Mouse (Mus musculus): ENCODE data around the gene Nt5c2. TPM values are rescaled to one million over a fixed set of nuclear protein-coding genes. Genes with fewer than 3 reads are reported as not detected.

Nt5c2 gene
- 68.8 and 83.9 TPM in 2 replicates for polyA plus RNA-seq (2015; fragmentation: Nextera tagmentation; extraction: Ambion mirVana)

DNA sequence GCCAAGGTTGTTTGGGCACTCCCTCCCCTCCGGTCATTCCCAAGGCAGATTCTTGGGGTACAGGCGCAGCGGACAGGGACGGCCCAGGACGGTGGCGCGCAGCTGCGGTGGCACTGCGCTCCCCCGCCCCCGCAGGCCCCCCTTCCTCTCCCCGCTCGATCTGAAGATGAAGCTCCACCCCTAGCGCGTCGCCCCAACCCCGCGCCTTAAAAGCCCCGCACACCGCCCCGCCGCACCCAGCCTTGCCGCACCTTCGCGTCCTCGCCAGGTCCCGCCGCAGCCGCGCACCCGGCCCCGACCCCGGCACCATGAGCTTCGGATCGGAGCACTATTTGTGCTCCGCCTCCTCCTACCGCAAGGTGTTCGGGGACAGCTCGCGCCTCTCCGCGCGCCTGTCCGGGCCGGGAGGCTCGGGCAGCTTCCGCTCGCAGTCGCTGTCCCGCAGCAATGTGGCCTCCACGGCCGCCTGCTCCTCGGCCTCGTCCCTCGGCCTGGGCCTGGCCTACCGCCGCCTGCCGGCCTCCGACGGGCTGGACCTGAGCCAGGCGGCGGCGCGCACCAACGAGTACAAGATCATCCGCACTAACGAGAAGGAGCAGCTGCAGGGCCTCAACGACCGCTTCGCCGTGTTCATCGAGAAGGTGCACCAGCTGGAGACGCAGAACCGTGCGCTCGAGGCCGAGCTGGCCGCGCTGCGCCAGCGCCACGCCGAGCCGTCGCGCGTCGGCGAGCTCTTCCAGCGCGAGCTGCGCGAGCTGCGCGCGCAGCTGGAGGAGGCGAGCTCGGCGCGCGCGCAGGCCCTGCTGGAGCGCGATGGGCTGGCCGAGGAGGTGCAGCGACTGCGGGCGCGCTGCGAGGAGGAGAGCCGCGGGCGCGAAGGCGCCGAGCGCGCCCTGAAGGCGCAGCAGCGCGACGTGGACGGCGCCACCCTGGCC is at the start of gene Nt5c2, which contains the start of gene Ina:
Gene Nt5c2, minus strand, starts transcription at position 707 of the 935 bp plus-strand sequence.
Gene Ina, plus strand, starts transcription at position 252 of the 935 bp plus-strand sequence.
- peak within 1 kb of the TSS; percentile 78 for H3K4me2 ChIP-seq
- H3K9me3 ChIP-seq (replicated peaks): no peaks in the 10 kb centered on the region
- ATAC-seq: peak; percentile 87
- H3K36me3 ChIP-seq (ENCODE audit: poor library complexity, severe bottlenecking): no peaks in the 10 kb centered on the region
- H3K27ac ChIP-seq: peak within 1 kb of the TSS; percentile 92
- WGBS: under 1% methylated on average over 108 of the region's 124 CpGs
- peaks cover 17% of the 10 kb centered on the region for H3K4me1 ChIP-seq
- peak within 1 kb of the TSS; percentile 83 for H3K9ac ChIP-seq
- peaks cover 61% of the 10 kb centered on the region for H3K27me3 ChIP-seq
- H3K4me3 ChIP-seq: peak within 1 kb of the TSS; percentile 64

DNA sequence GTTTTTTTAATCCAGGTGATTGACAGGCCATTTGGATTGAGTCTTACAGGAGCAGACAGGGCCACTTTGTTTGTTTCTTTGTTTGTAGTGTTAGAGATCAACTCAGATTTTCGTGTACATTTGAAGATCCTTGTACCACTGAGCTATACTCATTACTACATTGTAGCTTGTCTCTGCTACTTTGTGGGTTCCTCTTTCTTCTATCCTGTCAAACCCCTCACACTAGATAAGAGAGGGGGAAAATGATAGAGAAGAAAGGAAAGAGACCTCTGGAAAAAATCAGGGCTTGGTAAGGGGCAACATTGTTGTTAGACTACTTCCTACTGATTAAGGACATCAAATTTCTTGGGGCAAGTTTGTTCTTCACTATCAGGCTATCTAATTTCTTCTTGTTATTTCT is 42.7 kb upstream of the Nt5c2 start:
- Histone ChIP-seq H3K9ac (no peak overlapping the region), H3K4me2 (no peak overlapping the region), H3K9me3 (replicated peaks) (no peaks in the 10 kb centered on the region), H3K4me1 (no peaks in the 10 kb centered on the region), H3K27me3 (no peaks in the 10 kb centered on the region), H3K4me3 (no peak overlapping the region), H3K27ac (no peak overlapping the region), H3K36me3 (ENCODE audit: poor library complexity, severe bottlenecking) (no peaks in the 10 kb centered on the region)
- WGBS: 74% methylated on average over 1 of the region's 1 CpGs
- no peak for ATAC-seq

DNA sequence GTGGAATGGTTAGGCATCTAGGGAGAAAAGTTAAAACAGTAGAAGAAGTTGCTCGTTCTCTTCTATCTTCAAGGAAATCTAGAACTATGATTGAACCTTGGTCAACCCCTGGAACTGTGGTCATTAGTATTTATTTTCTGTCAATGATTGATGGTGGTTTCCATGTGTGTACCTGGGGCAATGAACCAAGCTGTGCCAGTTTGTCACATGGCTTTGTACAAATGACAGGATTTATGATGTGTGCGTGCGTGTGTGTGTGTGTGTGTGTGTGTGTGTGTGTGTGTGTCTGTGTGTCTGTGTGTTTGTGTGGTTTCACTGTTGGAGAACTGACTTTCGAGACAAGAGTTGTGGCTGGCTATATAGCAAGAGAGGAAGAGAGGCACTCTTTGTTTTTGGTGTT is 38.5 kb upstream of the Nt5c2 start:
- H3K9ac ChIP-seq: no peak overlapping the region
- H3K9me3 ChIP-seq (replicated peaks): no peaks in the 10 kb centered on the region
- ATAC-seq: no peak
- H3K27ac ChIP-seq: no peak overlapping the region
- H3K36me3 ChIP-seq (ENCODE audit: poor library complexity, severe bottlenecking): no peaks in the 10 kb centered on the region
- peaks cover 17% of the 10 kb centered on the region for H3K4me1 ChIP-seq
- WGBS: 87% methylated on average over 4 of the region's 4 CpGs
- H3K27me3 ChIP-seq: no peaks in the 10 kb centered on the region
- no peak overlapping the region for H3K4me3 ChIP-seq
- H3K4me2 ChIP-seq: no peak overlapping the region

DNA sequence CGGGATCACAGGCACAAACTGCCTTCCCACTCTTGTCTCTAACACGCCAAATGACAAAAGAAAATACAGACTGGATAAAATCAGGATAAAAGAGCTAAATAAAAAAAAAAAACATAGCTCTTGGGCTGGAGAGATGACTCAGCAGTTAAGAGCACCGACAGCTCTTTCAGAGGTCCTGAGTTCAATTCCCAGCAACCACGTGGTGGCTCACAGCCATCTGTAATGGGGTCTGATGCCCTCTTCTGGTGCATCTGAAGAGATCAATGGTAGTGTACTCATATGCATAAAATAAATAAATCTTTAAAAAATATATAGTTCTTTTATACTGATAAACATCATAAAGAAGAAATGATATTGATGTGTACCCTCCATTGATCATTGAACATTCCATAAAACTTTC is 38.0 kb upstream of the Nt5c2 start:
- no peaks in the 10 kb centered on the region for H3K27me3 ChIP-seq
- 80% methylated on average over 4 of the region's 4 CpGs for WGBS
- no peak overlapping the region for H3K4me3 ChIP-seq
- no peak for ATAC-seq
- H3K27ac ChIP-seq: no peak overlapping the region
- H3K36me3 ChIP-seq (ENCODE audit: poor library complexity, severe bottlenecking): no peaks in the 10 kb centered on the region
- H3K4me1 ChIP-seq: peaks cover 20% of the 10 kb centered on the region
- H3K9ac ChIP-seq: no peak overlapping the region
- no peaks in the 10 kb centered on the region for H3K9me3 ChIP-seq (replicated peaks)
- no peak overlapping the region for H3K4me2 ChIP-seq

DNA sequence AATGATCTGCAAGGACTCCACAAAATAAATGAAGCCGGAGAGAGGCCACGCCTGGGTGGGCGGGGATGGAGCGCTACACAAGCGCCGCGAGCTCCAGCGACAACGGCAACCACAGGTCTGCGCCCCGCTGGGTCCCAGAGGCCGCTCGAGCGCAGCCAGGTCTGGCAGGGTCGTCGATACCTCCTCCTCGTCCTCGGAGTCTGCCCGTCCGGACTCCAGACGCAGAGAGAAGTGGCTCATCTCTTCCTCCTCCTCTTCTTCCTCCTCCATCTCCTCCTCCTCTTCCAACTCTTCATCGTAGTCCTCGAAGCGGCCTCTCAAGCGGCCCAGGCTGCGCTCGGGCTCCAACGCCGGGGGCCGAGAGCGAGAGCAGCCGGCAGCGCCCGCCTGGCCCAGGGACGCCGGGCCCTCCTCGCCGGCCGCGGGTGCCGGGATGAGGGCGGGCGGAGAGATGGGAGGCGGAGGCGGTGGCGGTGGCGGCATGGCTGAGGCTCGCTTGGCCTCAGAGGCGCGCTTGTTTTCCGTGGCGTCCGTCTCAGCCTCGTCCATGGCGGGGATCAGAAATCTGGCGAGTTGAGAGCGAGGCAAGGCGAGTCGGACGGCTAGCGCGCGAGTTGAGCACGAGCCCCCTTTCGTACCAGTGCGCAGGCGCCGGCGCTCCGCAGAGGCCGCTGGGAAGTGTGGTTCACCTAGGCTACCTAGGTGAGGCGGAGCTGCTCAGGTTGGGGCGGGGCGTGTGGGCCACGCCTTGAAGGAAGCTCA is 35.5 kb upstream of the Nt5c2 start, which contains the start of gene Pcgf6:
Gene Pcgf6, minus strand, starts transcription at position 636 of the 762 bp plus-strand sequence.
- under 1% methylated on average over 69 of the region's 75 CpGs for WGBS
- peaks cover 20% of the 10 kb centered on the region for H3K4me1 ChIP-seq

DNA sequence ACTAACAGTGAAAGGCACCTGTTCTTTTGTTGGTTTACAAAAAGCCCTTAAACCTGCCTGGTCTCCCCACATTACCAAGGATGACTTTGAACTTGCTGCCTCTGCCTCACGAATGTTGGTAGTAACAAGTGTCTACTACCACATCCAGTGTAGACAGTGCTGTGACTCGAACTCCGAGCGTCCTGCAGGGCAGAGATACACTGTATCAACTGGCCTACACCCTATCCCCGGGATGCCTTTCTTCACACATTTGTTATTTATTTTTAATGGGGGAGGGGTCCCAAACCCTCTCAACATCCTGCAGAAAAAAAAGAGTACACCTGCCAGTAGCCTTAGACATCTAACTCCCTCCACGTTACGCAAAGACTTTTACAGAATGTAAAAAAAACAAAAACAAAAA is 34.9 kb upstream of the Nt5c2 start:
- no peaks in the 10 kb centered on the region for H3K9me3 ChIP-seq (replicated peaks)
- no peak for ATAC-seq
- H3K4me2 ChIP-seq: peak overlapping the region; percentile 74
- peaks cover 20% of the 10 kb centered on the region for H3K4me1 ChIP-seq
- H3K27ac ChIP-seq: peak overlapping the region; percentile 96; the same call in 1 of the 2 replicates
- no peaks in the 10 kb centered on the region for H3K27me3 ChIP-seq
- peaks cover 27% of the 10 kb centered on the region for H3K36me3 ChIP-seq (ENCODE audit: poor library complexity, severe bottlenecking)
- peak overlapping the region; percentile 91 for H3K9ac ChIP-seq
- H3K4me3 ChIP-seq: peak overlapping the region; percentile 86
- WGBS: 10% methylated on average over 7 of the region's 7 CpGs

More for the DNA sequence above, 35.5 kb upstream of the Nt5c2 start, which contains the start of gene Pcgf6:
- ATAC-seq: peak; percentile 94
- Histone ChIP-seq H3K9me3 (replicated peaks) (no peaks in the 10 kb centered on the region), H3K4me3 (peak within 1 kb of the TSS; percentile 86), H3K9ac (peak within 1 kb of the TSS; percentile 91), H3K27ac (peak within 1 kb of the TSS; percentile 96), H3K27me3 (no peaks in the 10 kb centered on the region), H3K36me3 (ENCODE audit: poor library complexity, severe bottlenecking) (peaks cover 24% of the 10 kb centered on the region), H3K4me2 (peak within 1 kb of the TSS; percentile 74)

DNA sequence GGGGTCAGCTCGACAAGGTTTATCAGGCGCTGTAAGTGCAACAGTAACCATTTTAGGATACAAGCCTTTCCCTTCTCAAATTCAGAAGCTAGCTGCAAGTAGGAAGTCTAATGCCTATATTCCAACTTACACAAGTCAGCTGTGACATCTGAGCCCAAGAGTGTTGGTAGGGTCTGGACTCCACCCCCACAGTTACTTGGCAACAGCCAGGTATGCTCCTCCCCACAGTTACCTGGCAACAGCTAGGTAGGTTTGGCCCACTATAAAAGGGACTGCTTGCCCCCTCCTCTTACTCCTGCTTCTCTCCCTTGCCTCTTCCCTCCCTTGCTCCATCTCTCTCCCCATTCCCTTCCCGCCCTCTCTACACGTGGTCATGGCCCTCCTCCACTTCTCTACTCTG is 34.1 kb upstream of the Nt5c2 start:
- whole genome bisulfite sequencing: 59% methylated on average over 4 of the region's 4 CpGs
- peaks cover 27% of the 10 kb centered on the region for H3K36me3 ChIP-seq (ENCODE audit: poor library complexity, severe bottlenecking)
- peak overlapping the region; percentile 86 for H3K4me3 ChIP-seq
- H3K27ac ChIP-seq: no peak overlapping the region
- peak overlapping the region; percentile 74 for H3K4me2 ChIP-seq
- peaks cover 20% of the 10 kb centered on the region for H3K4me1 ChIP-seq
- peak overlapping the region; percentile 91 for H3K9ac ChIP-seq
- no peaks in the 10 kb centered on the region for H3K27me3 ChIP-seq
- H3K9me3 ChIP-seq (replicated peaks): no peaks in the 10 kb centered on the region
- ATAC-seq: no peak

DNA sequence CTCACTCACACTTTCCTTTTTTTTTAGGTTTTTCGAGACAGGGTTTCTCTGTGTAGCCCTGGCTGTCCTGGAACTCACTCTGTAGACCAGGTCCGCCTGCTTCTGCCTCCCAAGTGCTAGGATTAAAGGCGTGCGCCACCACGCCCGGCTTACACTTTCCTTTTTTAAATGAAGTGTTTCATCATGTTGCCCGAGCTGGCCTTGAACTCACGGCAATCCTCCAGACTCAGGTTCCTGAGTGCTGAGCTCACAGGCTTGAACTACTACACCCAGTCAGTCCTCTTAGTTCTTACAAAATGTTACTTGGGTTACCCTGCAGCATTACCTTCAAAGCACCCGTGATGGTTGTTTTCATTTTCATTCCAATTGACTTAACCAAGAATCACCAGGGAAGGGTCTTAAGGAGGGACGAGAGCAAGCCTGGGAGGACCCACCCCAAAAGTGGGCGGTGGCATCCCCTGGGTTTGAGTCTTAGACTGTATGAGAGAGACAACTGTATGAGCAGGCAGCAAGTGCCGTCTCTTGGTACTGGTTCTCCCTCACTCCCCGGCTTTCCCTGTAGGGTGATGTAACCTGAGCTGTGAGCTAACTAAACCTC is 32.4 kb upstream of the Nt5c2 start:
- no peak for ATAC-seq
- no peak overlapping the region for H3K27ac ChIP-seq
- H3K36me3 ChIP-seq (ENCODE audit: poor library complexity, severe bottlenecking): peaks cover 32% of the 10 kb centered on the region
- no peak overlapping the region for H3K4me2 ChIP-seq
- H3K4me1 ChIP-seq: peaks cover 20% of the 10 kb centered on the region
- H3K4me3 ChIP-seq: no peak overlapping the region
- 90% methylated on average over 13 of the region's 13 CpGs for WGBS
- H3K27me3 ChIP-seq: no peaks in the 10 kb centered on the region
- no peak overlapping the region for H3K9ac ChIP-seq
- no peaks in the 10 kb centered on the region for H3K9me3 ChIP-seq (replicated peaks)

DNA sequence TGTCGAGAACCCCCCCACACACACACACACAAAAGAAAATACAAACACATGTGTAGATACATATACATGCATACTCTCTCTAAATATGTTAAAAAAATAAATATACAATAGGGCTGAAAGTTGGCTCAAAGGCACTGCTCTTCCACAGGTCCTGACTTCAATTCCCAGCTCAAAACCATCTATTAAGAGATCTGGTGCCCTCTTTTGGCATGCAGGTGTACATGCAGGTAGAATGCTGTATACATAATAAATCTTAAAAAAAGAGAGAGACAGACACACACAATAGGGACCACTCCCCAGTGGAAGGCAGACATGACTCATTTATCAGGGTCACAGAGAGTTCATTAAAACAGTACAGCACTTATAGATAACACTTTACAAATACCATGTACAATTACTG is 31.4 kb upstream of the Nt5c2 start:
- Histone ChIP-seq H3K4me1 (peaks cover 20% of the 10 kb centered on the region), H3K27me3 (no peaks in the 10 kb centered on the region), H3K27ac (no peak overlapping the region), H3K9me3 (replicated peaks) (no peaks in the 10 kb centered on the region), H3K4me3 (no peak overlapping the region), H3K9ac (no peak overlapping the region), H3K4me2 (no peak overlapping the region), H3K36me3 (ENCODE audit: poor library complexity, severe bottlenecking) (peaks cover 35% of the 10 kb centered on the region)
- WGBS: 96% methylated on average over 1 of the region's 1 CpGs
- ATAC-seq: no peak

DNA sequence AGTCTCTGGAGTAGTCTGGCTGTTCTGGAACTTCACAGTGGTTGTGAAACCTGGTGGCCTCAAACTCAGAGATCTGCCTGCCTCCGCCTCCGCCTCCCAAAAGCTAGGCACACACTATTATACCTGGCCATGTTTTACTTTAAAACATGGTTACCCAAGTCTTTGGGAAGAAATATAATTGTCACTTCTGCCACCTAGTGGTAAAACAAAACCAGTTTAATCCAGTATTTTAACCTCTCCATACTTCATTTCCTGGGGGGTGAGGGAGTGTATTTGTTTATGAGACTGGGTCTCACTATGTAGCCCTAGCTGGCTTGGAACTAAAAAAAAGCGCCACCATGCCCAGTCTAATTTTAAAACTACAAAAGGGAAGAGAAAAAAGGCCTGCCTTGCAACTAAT is 28.7 kb upstream of the Nt5c2 start:
- Histone ChIP-seq H3K27ac (no peak overlapping the region), H3K27me3 (no peaks in the 10 kb centered on the region), H3K36me3 (ENCODE audit: poor library complexity, severe bottlenecking) (peaks cover 60% of the 10 kb centered on the region), H3K9me3 (replicated peaks) (no peaks in the 10 kb centered on the region), H3K4me2 (no peak overlapping the region), H3K4me3 (no peak overlapping the region), H3K9ac (no peak overlapping the region), H3K4me1 (peaks cover 3% of the 10 kb centered on the region; the same call in 1 of the 2 replicates)
- ATAC-seq: no peak
- WGBS: 91% methylated on average over 3 of the region's 3 CpGs

DNA sequence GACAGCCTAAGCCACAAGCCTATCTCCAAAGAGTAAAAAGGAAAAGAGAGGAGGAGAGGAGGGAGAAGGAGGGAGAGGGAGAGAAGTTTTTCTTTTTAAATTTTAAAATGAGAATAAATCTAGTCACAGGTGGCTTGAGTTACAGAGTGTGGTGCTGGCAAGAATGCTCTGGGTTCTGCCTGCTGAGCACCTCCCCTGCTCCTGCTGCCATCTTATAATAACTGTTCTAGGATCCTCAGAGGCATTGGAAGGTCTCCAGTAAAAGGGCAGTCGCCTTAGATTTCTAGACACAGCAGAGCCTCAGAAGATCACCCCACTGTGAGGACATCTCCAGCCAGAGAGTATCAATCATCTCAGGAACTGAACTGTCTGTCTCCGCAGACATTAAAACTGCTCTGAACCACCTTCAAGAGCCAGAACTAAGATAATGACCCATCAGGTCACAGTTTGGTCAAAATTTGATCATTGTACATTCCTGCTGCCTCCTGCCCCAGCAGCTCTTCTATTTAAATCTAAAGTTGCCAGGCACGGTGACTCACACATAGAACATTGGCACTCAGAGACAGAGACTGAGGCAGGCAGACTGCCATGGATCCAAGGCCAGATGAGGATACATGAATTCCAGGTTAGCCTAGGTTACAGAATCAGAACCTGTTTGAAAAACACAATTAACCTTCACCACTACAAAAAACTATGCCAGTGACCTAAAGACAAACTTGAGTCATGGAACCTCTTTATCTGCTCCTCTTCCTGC is 25.9 kb upstream of the Nt5c2 start:
- no peaks in the 10 kb centered on the region for H3K27me3 ChIP-seq
- no peak overlapping the region for H3K27ac ChIP-seq
- no peak overlapping the region for H3K4me2 ChIP-seq
- no peak overlapping the region for H3K9ac ChIP-seq
- peaks cover 59% of the 10 kb centered on the region for H3K36me3 ChIP-seq (ENCODE audit: poor library complexity, severe bottlenecking)
- WGBS: 93% methylated on average over 3 of the region's 3 CpGs
- ATAC-seq: no peak
- no peaks in the 10 kb centered on the region for H3K4me1 ChIP-seq
- no peaks in the 10 kb centered on the region for H3K9me3 ChIP-seq (replicated peaks)
- H3K4me3 ChIP-seq: no peak overlapping the region

Measured in forebrain, embryonic 13.5 days (tissue).